ENCODE assay signal across 8 mouse cellular contexts in genomic region chr10:61697028-61697427, GRCm38 (mm10). TPM values are rescaled to one million over a fixed set of nuclear protein-coding genes. Genes with fewer than 3 reads are reported as not detected.
DNase-seq lines count a peak whose midpoint lies in the region; ATAC-seq and TF ChIP-seq lines count a peak whose summit lies in the region.

No protein-coding gene starts in this region.

- H3K27me3 ChIP-seq in liver, adult 2 months (ENCODE audit: control insufficient read depth, insufficient read depth, low read length) = no peaks in the 10 kb centered on the region
- no peaks in the 10 kb centered on the region for H3K27me3 ChIP-seq in forebrain, embryonic 15.5 days
- H3K27me3 ChIP-seq in neural tube, embryonic 15.5 days (replicated peaks) = no peaks in the 10 kb centered on the region

- peak overlapping the region; percentile 86 for H3K27ac ChIP-seq in liver, adult 2 months (replicated peaks; ENCODE audit: insufficient read depth, low read depth, low read length)
- no peak overlapping the region for H3K27ac ChIP-seq in forebrain, embryonic 15.5 days (replicated peaks)
- no peak overlapping the region for H3K27ac ChIP-seq in neural tube, embryonic 15.5 days (replicated peaks)

- no peaks in the 10 kb centered on the region for H3K9me3 ChIP-seq in forebrain, embryonic 15.5 days
- H3K9me3 ChIP-seq in neural tube, embryonic 15.5 days (replicated peaks) = no peaks in the 10 kb centered on the region

- DNase-seq in liver, adult 2 months (ENCODE audit: extremely low read depth, low read depth, low spot score) = peak; percentile 94
- no peak for DNase-seq in liver
- peak; percentile 88 to 94 for DNase-seq in kidney, postnatal 25 days
- DNase-seq in embryo, embryonic 9.5 days (ENCODE audit: extremely low spot score) = no peak
- no peak for DNase-seq in urinary bladder, adult 18-20 months (ENCODE audit: low spot score in 2 of 2)
- no peak for DNase-seq in lung, postnatal 4 days

- H3K9ac ChIP-seq in liver, adult 2 months (ENCODE audit: low read depth, low read length) = peak overlapping the region; percentile 97
- H3K9ac ChIP-seq in forebrain, embryonic 15.5 days (replicated peaks) = peak overlapping the region; percentile 56; the same call in 1 of the 2 replicates
- H3K9ac ChIP-seq in neural tube, embryonic 15.5 days (replicated peaks) = peak overlapping the region; percentile 76; the same call in 1 of the 2 replicates

- peaks cover 17% of the 10 kb centered on the region; the same call in 1 of the 2 replicates for H3K36me3 ChIP-seq in liver, adult 2 months (ENCODE audit: control insufficient read depth, insufficient read depth, low read length)
- H3K36me3 ChIP-seq in forebrain, embryonic 15.5 days = peaks cover 14% of the 10 kb centered on the region
- H3K36me3 ChIP-seq in neural tube, embryonic 15.5 days = peaks cover 24% of the 10 kb centered on the region

- H3K79me2 ChIP-seq in liver, adult 2 months (ENCODE audit: control insufficient read depth, insufficient read depth, low read length) = peaks cover 15% of the 10 kb centered on the region

- 21% methylated on average over 2 of the region's 2 CpGs for WGBS in liver, adult 2 months
- 90% methylated on average over 2 of the region's 2 CpGs for WGBS in forebrain, embryonic 15.5 days
- 98% methylated on average over 2 of the region's 2 CpGs for WGBS in neural tube, embryonic 15.5 days

- peak overlapping the region; percentile 100 for H3K4me2 ChIP-seq in forebrain, embryonic 15.5 days (replicated peaks)
- peak overlapping the region; percentile 100 for H3K4me2 ChIP-seq in neural tube, embryonic 15.5 days

- no peak for TF ChIP-seq POLR2A in liver, adult 2 months (IDR thresholded peaks at IDR 0.05; ENCODE audit: extremely low read depth, insufficient read depth, low read length)

- H3K4me1 ChIP-seq in liver, adult 2 months (ENCODE audit: control insufficient read depth, insufficient read depth, low read length) = peaks cover 6% of the 10 kb centered on the region
- peaks cover 18% of the 10 kb centered on the region for H3K4me1 ChIP-seq in forebrain, embryonic 15.5 days
- peaks cover 35% of the 10 kb centered on the region for H3K4me1 ChIP-seq in neural tube, embryonic 15.5 days

- ATAC-seq in forebrain, embryonic 15.5 days (replicated peaks) = no peak
- ATAC-seq in neural tube, embryonic 15.5 days (ENCODE audit: low FRiP score) = no peak

- TF ChIP-seq CTCF in liver, adult 2 months (IDR thresholded peaks at IDR 0.05; ENCODE audit: low read depth, low read length) = no peak

- peak overlapping the region; percentile 88; the same call in 1 of the 2 replicates for H3K4me3 ChIP-seq in liver, adult 2 months (ENCODE audit: insufficient read depth, low read depth, low read length)
- H3K4me3 ChIP-seq in forebrain, embryonic 15.5 days = peak overlapping the region; percentile 64
- peak overlapping the region; percentile 96 for H3K4me3 ChIP-seq in neural tube, embryonic 15.5 days (replicated peaks)

RNA-seq across cellular contexts. Expression of gene Tysnd1, which starts 1.7 kb away (rescaled TPM):
- total RNA-seq in liver, adult 2 months (2014; rRNA removed) = 26.8 and 31.3 TPM in 2 replicates
- 111 and 123 TPM in 2 replicates for polyA plus RNA-seq in liver, adult 2 months (2012; rRNA removed)
- polyA plus RNA-seq in forebrain, embryonic 15.5 days (2015; fragmentation: Nextera tagmentation; extraction: Ambion mirVana) = 28.2 and 32.7 TPM in 2 replicates
- polyA plus RNA-seq in neural tube, embryonic 15.5 days (2015; fragmentation: Nextera tagmentation; extraction: Ambion mirVana) = 31.4 and 33.7 TPM in 2 replicates

RNA-seq across cellular contexts. Expression of gene Sar1a, which starts 16.9 kb away (rescaled TPM):
- total RNA-seq in liver, adult 2 months (2014; rRNA removed) = 73.0 and 76.2 TPM in 2 replicates
- 44.9 and 53.2 TPM in 2 replicates for polyA plus RNA-seq in liver, adult 2 months (2012; rRNA removed)
- 213 and 219 TPM in 2 replicates for polyA plus RNA-seq in forebrain, embryonic 15.5 days (2015; fragmentation: Nextera tagmentation; extraction: Ambion mirVana)
- 183 and 196 TPM in 2 replicates for polyA plus RNA-seq in neural tube, embryonic 15.5 days (2015; fragmentation: Nextera tagmentation; extraction: Ambion mirVana)

RNA-seq across cellular contexts. Expression of gene Aifm2, which starts 18.0 kb away (rescaled TPM):
- total RNA-seq in liver, adult 2 months (2014; rRNA removed) = 19.8 and 22.4 TPM in 2 replicates
- polyA plus RNA-seq in liver, adult 2 months (2012; rRNA removed) = 19.3 and 23.2 TPM in 2 replicates
- polyA plus RNA-seq in forebrain, embryonic 15.5 days (2015; fragmentation: Nextera tagmentation; extraction: Ambion mirVana) = 5.2 and 6.7 TPM in 2 replicates
- polyA plus RNA-seq in neural tube, embryonic 15.5 days (2015; fragmentation: Nextera tagmentation; extraction: Ambion mirVana) = 17.3 and 18.2 TPM in 2 replicates

RNA-seq across cellular contexts. Expression of gene Ppa1, which starts 48.7 kb away (rescaled TPM):
- total RNA-seq in liver, adult 2 months (2014; rRNA removed) = 279 and 331 TPM in 2 replicates
- polyA plus RNA-seq in liver, adult 2 months (2012; rRNA removed) = 92.3 and 126 TPM in 2 replicates
- 243 and 249 TPM in 2 replicates for polyA plus RNA-seq in forebrain, embryonic 15.5 days (2015; fragmentation: Nextera tagmentation; extraction: Ambion mirVana)
- 200 and 209 TPM in 2 replicates for polyA plus RNA-seq in neural tube, embryonic 15.5 days (2015; fragmentation: Nextera tagmentation; extraction: Ambion mirVana)

Comparison
In these comparisons a context has a peak if more than half of its experiments do, and no peak if none do; other contexts are left out.
1. DNase-seq: peak in liver, adult 2 months (single experiment) and kidney, postnatal 25 days (2 of 2); none in liver (single experiment), embryo, embryonic 9.5 days (single experiment), urinary bladder, adult 18-20 months (0 of 2) and lung, postnatal 4 days (0 of 2).
2. Peak in every context shown above with its lines, with median percentiles within 50 percentile points of each other: H3K4me3 ChIP-seq and H3K9ac ChIP-seq.